Mouse (Mus musculus): ENCODE data around the gene Cxcl12.

Cxcl12 gene

GRCm38 (mm10) chr6:117175113-117175793, 6.9 kb downstream of the Cxcl12 start:
- no peak for DNase-seq (ENCODE audit: low read depth, low spot score)

- DNase-seq (ENCODE audit: low read depth, low spot score), result no peak
These were observed 8.1 kb downstream of the Cxcl12 start for GRCm38 (mm10) chr6:117176406-117176805.

GRCm38 (mm10) chr6:117180303-117180702, 12.0 kb downstream of the Cxcl12 start:
- DNase-seq (ENCODE audit: low read depth, low spot score), result no peak

GRCm38 (mm10) chr6:117185381-117185780, 17.0 kb downstream of the Cxcl12 start:
- DNase-seq (ENCODE audit: low read depth, low spot score), result no peak

GRCm38 (mm10) chr6:117190453-117190852, 22.1 kb downstream of the Cxcl12 start:
- DNase-seq (ENCODE audit: low read depth, low spot score), result no peak

GRCm38 (mm10) chr6:117191741-117192140, 23.4 kb downstream of the Cxcl12 start:
- no peak for DNase-seq (ENCODE audit: low read depth, low spot score)

GRCm38 (mm10) chr6:117192678-117193077, 24.3 kb downstream of the Cxcl12 start:
- DNase-seq (ENCODE audit: low read depth, low spot score), result no peak

- DNase-seq (ENCODE audit: low read depth, low spot score), result no peak
These were observed 26.9 kb downstream of the Cxcl12 start for GRCm38 (mm10) chr6:117195270-117195669.

- DNase-seq (ENCODE audit: low read depth, low spot score), result no peak
These were observed 30.5 kb downstream of the Cxcl12 start for GRCm38 (mm10) chr6:117198871-117199270.

GRCm38 (mm10) chr6:117199718-117200117, 31.4 kb downstream of the Cxcl12 start:
- DNase-seq (ENCODE audit: low read depth, low spot score), result no peak

- no peak for DNase-seq (ENCODE audit: low read depth, low spot score)
These were observed 32.6 kb downstream of the Cxcl12 start for GRCm38 (mm10) chr6:117200916-117201315.

GRCm38 (mm10) chr6:117201396-117201795, 33.1 kb downstream of the Cxcl12 start:
- DNase-seq (ENCODE audit: low read depth, low spot score), result no peak

GRCm38 (mm10) chr6:117201859-117202258, 33.5 kb downstream of the Cxcl12 start:
- no peak for DNase-seq (ENCODE audit: low read depth, low spot score)

GRCm38 (mm10) chr6:117202856-117203400, 34.6 kb downstream of the Cxcl12 start:
- DNase-seq (ENCODE audit: low read depth, low spot score), result no peak

- no peak for DNase-seq (ENCODE audit: low read depth, low spot score)
These were observed 35.8 kb downstream of the Cxcl12 start for GRCm38 (mm10) chr6:117204112-117204511.

- no peak for DNase-seq (ENCODE audit: low read depth, low spot score)
These were observed 38.5 kb downstream of the Cxcl12 start for GRCm38 (mm10) chr6:117206834-117207233.

- DNase-seq (ENCODE audit: low read depth, low spot score), result no peak
These were observed 39.0 kb downstream of the Cxcl12 start for GRCm38 (mm10) chr6:117207289-117207688.

GRCm38 (mm10) chr6:117210086-117210485, 41.8 kb downstream of the Cxcl12 start:
- DNase-seq (ENCODE audit: low read depth, low spot score), result no peak

GRCm38 (mm10) chr6:117210536-117210935, 42.2 kb downstream of the Cxcl12 start:
- DNase-seq (ENCODE audit: low read depth, low spot score), result no peak

- no peak for DNase-seq (ENCODE audit: low read depth, low spot score)
These were observed 46.2 kb downstream of the Cxcl12 start for GRCm38 (mm10) chr6:117214506-117214905.

- no peak for DNase-seq (ENCODE audit: low read depth, low spot score)
These were observed 50.3 kb downstream of the Cxcl12 start for GRCm38 (mm10) chr6:117218442-117219299.

- no peak for DNase-seq (ENCODE audit: low read depth, low spot score)
These were observed 51.0 kb downstream of the Cxcl12 start for GRCm38 (mm10) chr6:117219300-117219680.
